Mouse (Mus musculus) erythroblast, embryonic 14.5 days (primary cell): ENCODE measurements around the gene Plet1.

ENCODE experiments used
- GATA1 ChIP-seq: IDR thresholded peaks from 2 replicates; pipeline ENCODE4 v1.6.1; 2012; ENCODE audit warnings: low read length, inconsistent platforms, mixed read lengths
- TAL1 ChIP-seq: IDR thresholded peaks from 3 replicates; pipeline ENCODE4 v1.6.1; 2012; ENCODE audit warnings: low read length, inconsistent platforms, mixed read lengths

- TF ChIP-seq GATA1 (no peak), TAL1 (no peak)
Observed at GRCm38 (mm10) chr9:50540170-50540569, 45.8 kb downstream of the Plet1 start.
